Mouse (Mus musculus) spleen, adult 2 months (tissue): ENCODE results near the gene Astn2.

ENCODE experiments used
- CTCF ChIP-seq: fragments of 200-500 bp; IDR thresholded peaks from 2 replicates; pipeline ENCODE4 v1.5.1; 2011; ENCODE audit warnings: mild to moderate bottlenecking, inconsistent platforms; ENCODE audit not compliant: insufficient read depth, insufficient read length, insufficient replicate concordance; ENCODE audit errors: extremely low read depth
- POLR2A ChIP-seq: fragments of 200-500 bp; IDR thresholded peaks from 2 replicates; pipeline ENCODE4 v1.6.1; 2011; ENCODE audit warnings: low read depth, low read length, inconsistent platforms

GRCm38 (mm10) chr4:65402286-65402685 lies 1002.1 kb downstream of the Astn2 start:
- no peak for TF ChIP-seq CTCF
- no peak for TF ChIP-seq POLR2A
